Mouse (Mus musculus): ENCODE results near the gene 4933436I01Rik. TPM values are rescaled to one million over a fixed set of nuclear protein-coding genes. Genes with fewer than 3 reads are reported as not detected.

Gene 4933436I01Rik
- not detected in 2 replicates for polyA plus RNA-seq (2012; rRNA removed)
- not detected in 2 replicates for polyA plus RNA-seq (2014; fragmentation: Nextera tagmentation; extraction: Ambion mirVana)

DNA sequence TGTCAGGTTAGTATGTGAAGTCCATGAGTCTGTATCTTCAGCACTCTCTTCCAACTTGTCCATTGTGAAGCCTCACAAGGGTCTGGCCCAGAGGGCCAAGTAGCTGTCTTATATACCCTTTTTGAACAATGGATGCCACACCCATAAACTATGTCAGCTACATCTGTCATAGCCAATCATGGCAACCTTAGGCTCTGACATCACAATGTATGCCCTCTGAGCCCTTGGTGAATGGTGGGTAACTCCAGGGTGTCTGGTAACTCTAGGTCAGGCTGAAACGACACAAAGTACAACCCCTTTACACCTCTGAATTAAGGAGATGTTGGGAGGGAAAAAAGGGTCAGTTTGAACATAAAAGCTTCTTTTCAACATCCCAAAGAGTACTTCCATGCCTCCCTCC lies at the start of gene 4933436I01Rik:
Gene 4933436I01Rik, minus strand, starts transcription at position 101 of the 400 bp plus-strand sequence.
- Histone ChIP-seq H3K4me1 (replicated peaks; ENCODE audit: control insufficient read depth in 2 of 2, insufficient read depth in 2 of 2, low read length in 1 of 2) (no peaks in the 10 kb centered on the region), H3K4me2 (ENCODE audit: low read depth) (no peak within 1 kb of the TSS), H3K9ac (replicated peaks) (no peak within 1 kb of the TSS), H3K4me3 (ENCODE audit: insufficient read depth in 1 of 2, low read depth in 2 of 2, low read length in 2 of 2) (no peak within 1 kb of the TSS), H3K9me3 (ENCODE audit: control insufficient read depth, low read length) (no peaks in the 10 kb centered on the region), H3K36me3 (replicated peaks; ENCODE audit: control insufficient read depth, insufficient read depth, low read depth) (no peaks in the 10 kb centered on the region), H3K27me3 (ENCODE audit: control insufficient read depth, insufficient read depth, low read length) (no peaks in the 10 kb centered on the region), H3K27ac (no peak within 1 kb of the TSS)
- WGBS (ENCODE audit: insufficient replicate concordance), result 38% methylated on average over 1 of the region's 1 CpGs
- ATAC-seq (ENCODE audit: insufficient read depth), result no peak
- no peak for TF ChIP-seq EP300 (IDR thresholded peaks at IDR 0.05; ENCODE audit: low read depth)
- no peak for DNase-seq (ENCODE audit: low read depth in 3 of 3, low spot score in 3 of 3)

DNA sequence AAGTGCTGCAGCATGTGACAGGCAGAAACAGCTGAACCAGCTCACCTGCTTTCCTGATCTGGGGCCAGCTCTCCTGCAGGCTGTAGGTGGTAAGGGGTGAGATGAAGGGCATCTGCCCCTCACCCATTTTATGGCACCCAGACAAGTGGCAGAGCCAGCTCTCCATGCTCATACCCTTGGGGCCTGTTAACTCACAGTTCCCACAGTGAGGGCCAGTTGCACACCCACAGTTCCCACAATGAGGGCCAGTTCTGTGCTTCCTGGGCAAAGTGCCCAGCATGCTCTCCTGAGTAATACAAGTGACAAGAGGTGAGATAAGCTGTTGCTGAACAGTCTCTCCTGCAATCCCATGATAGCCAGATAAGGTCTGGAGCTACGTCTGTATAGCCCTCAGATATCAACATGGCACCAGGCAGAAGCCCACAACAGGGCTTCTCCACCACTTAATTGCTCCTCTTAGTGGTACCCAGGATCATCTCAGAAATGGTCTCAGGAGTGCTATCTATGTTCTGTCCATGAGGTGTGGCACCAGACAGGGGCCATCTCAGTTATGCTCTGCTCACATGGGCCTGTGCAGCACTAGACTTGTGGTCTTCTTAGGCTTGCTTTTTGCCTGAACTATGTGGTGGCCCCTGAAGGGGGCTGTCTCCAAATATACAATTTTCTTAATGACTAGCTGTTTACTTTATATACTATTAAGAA lies 3.7 kb upstream of the 4933436I01Rik start:
- TF ChIP-seq EP300 (IDR thresholded peaks at IDR 0.05; ENCODE audit: low read depth), result no peak
- TF ChIP-seq CTCF (IDR thresholded peaks at IDR 0.05; ENCODE audit: low read depth), result no peak
- ATAC-seq (ENCODE audit: insufficient read depth), result no peak
- WGBS (ENCODE audit: insufficient replicate concordance), result 46% methylated on average over 1 of the region's 1 CpGs

DNA sequence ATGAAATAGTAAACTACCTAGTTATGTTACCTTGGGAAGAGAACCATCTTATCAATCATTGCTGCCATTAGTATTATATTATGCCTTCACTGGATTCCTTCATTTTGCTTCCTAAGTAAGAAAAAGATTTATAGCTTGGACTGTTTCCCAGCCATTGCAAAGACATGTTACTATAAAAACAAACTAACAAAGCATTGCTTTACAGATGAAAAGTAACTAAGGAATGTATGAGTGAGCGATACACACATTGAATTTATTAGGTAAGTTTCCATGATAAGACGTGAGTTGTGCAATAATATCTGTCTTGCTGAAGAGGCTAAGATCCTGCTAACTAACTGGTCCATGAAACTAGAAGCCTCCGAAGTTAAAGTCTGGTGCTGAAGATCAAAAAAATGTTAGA lies 37.8 kb downstream of the 4933436I01Rik start:
- H3K4me1 ChIP-seq (replicated peaks; ENCODE audit: control insufficient read depth in 2 of 2, insufficient read depth in 2 of 2, low read length in 1 of 2), result no peaks in the 10 kb centered on the region
- ATAC-seq (ENCODE audit: insufficient read depth) (no peak), DNase-seq (ENCODE audit: low read depth in 3 of 3, low spot score in 3 of 3) (no peak)
- no peaks in the 10 kb centered on the region for H3K36me3 ChIP-seq (replicated peaks; ENCODE audit: control insufficient read depth, insufficient read depth, low read depth)
- no peak overlapping the region for H3K27ac ChIP-seq
- no peaks in the 10 kb centered on the region for H3K27me3 ChIP-seq (ENCODE audit: control insufficient read depth, insufficient read depth, low read length)
- 74% methylated on average over 3 of the region's 3 CpGs for WGBS (ENCODE audit: insufficient replicate concordance)
- H3K9me3 ChIP-seq (ENCODE audit: control insufficient read depth, low read length), result no peaks in the 10 kb centered on the region
- no peak overlapping the region for H3K4me2 ChIP-seq (ENCODE audit: low read depth)
- no peak overlapping the region for H3K4me3 ChIP-seq (ENCODE audit: insufficient read depth in 1 of 2, low read depth in 2 of 2, low read length in 2 of 2)
- no peak for TF ChIP-seq CTCF (IDR thresholded peaks at IDR 0.05; ENCODE audit: low read depth)
- no peak for TF ChIP-seq EP300 (IDR thresholded peaks at IDR 0.05; ENCODE audit: low read depth)
- no peak overlapping the region for H3K9ac ChIP-seq (replicated peaks)

More for the DNA sequence above, 3.7 kb upstream of the 4933436I01Rik start:
- Histone ChIP-seq H3K27me3 (ENCODE audit: control insufficient read depth, insufficient read depth, low read length) (no peaks in the 10 kb centered on the region), H3K9me3 (ENCODE audit: control insufficient read depth, low read length) (no peaks in the 10 kb centered on the region), H3K27ac (no peak overlapping the region), H3K4me2 (ENCODE audit: low read depth) (no peak overlapping the region), H3K9ac (replicated peaks) (no peak overlapping the region), H3K4me1 (replicated peaks; ENCODE audit: control insufficient read depth in 2 of 2, insufficient read depth in 2 of 2, low read length in 1 of 2) (no peaks in the 10 kb centered on the region), H3K36me3 (replicated peaks; ENCODE audit: control insufficient read depth, insufficient read depth, low read depth) (no peaks in the 10 kb centered on the region), H3K4me3 (ENCODE audit: insufficient read depth in 1 of 2, low read depth in 2 of 2, low read length in 2 of 2) (no peak overlapping the region)
- no peak for DNase-seq (ENCODE audit: low read depth in 3 of 3, low spot score in 3 of 3)

Other genes starting within 250 kb of the 4933436I01Rik start
- gene Gm1140, start 227.9 kb downstream of the 4933436I01Rik start, polyA plus RNA-seq (2012; rRNA removed), result not detected in 2 replicates
- gene Gm1140, start 227.9 kb downstream of the 4933436I01Rik start, polyA plus RNA-seq (2014; fragmentation: Nextera tagmentation; extraction: Ambion mirVana), result not detected in 2 replicates
- not detected in 2 replicates for gene Gm14692, start 225.8 kb downstream of the 4933436I01Rik start, polyA plus RNA-seq (2012; rRNA removed)
- not detected in 2 replicates for gene Gm14692, start 225.8 kb downstream of the 4933436I01Rik start, polyA plus RNA-seq (2014; fragmentation: Nextera tagmentation; extraction: Ambion mirVana)

Data from liver, embryonic 14.5 days (tissue).